Mouse (Mus musculus) ovary, postnatal 10 days (tissue): ENCODE measurements around the gene Hormad1.

ENCODE experiments used
- DNase-seq: peaks from one replicate; pipeline ENCODE4 v3.0.0; 2022; ENCODE audit warnings: low spot score

Gene Hormad1

GRCm38 (mm10) chr3:95636072-95636471 is 76.6 kb downstream of the Hormad1 start:
- DNase-seq, result no peak
